Mouse (Mus musculus) heart, postnatal 0 days (tissue): ENCODE results near the gene Cnr2.

Experiments used
- CTCF ChIP-seq: IDR thresholded peaks from 2 replicates; pipeline ENCODE4 v1.5.1; 2016; ENCODE audit warnings: antibody characterized with exemption, control low read depth, low read depth
- EP300 ChIP-seq: IDR thresholded peaks from 2 replicates; pipeline ENCODE4 v1.6.1; 2016; ENCODE audit warnings: antibody characterized with exemption, low read depth

GRCm38 (mm10) chr4:135962946-135963345 lies 67.8 kb downstream of the Cnr2 start:
- TF ChIP-seq CTCF (no peak), EP300 (no peak)
